Mouse (Mus musculus) forebrain, embryonic 16.5 days (tissue): ENCODE measurements around the gene Pirt. TPM values are rescaled to one million over a fixed set of nuclear protein-coding genes. Genes with fewer than 3 reads are reported as not detected.

Source experiments
- ATAC-seq: fragments of 200-750 bp; cut with Nextera tagmentation; 2 replicates; pipeline ENCODE4 v1.8.0; 2017; ENCODE audit warnings: mild to moderate bottlenecking, moderate library complexity
- H3K27ac ChIP-seq: fragments of 300-500 bp; sonication (generic); 2 replicates; pipeline ENCODE4 v1.5.1; 2014; ENCODE audit warnings: low read length, control low read depth
- H3K27me3 ChIP-seq: fragments of 300-500 bp; sonication (generic); replicated peaks from 2 replicates; pipeline ENCODE4 v1.6.1; 2014; ENCODE audit warnings: low read length; ENCODE audit not compliant: control insufficient read depth, insufficient read depth
- H3K36me3 ChIP-seq: fragments of 300-500 bp; sonication (generic); 2 replicates; pipeline ENCODE4 v1.6.1; 2014; ENCODE audit not compliant: control insufficient read depth, insufficient read depth
- H3K4me1 ChIP-seq: fragments of 300-500 bp; sonication (generic); replicated peaks from 2 replicates; pipeline ENCODE4 v1.6.1; 2014; ENCODE audit warnings: low read length; ENCODE audit not compliant: control insufficient read depth, insufficient read depth
- H3K4me2 ChIP-seq: fragments of 300-500 bp; sonication (generic); 2 replicates; pipeline ENCODE4 v1.6.1; 2014; ENCODE audit warnings: mild to moderate bottlenecking, low read length, control low read depth
- H3K4me3 ChIP-seq: fragments of 300-500 bp; sonication (generic); replicated peaks from 2 replicates; pipeline ENCODE4 v1.5.1; 2014; ENCODE audit warnings: mild to moderate bottlenecking, low read length, control low read depth
- H3K9ac ChIP-seq: fragments of 300-500 bp; sonication (generic); replicated peaks from 2 replicates; pipeline ENCODE4 v1.6.1; 2014; ENCODE audit warnings: low read depth, low read length, control low read depth
- H3K9me3 ChIP-seq: fragments of 300-500 bp; sonication (generic); 2 replicates; pipeline ENCODE4 v1.6.1; 2016; ENCODE audit warnings: low read length; ENCODE audit not compliant: control insufficient read depth
- WGBS: fragments of 180-500 bp; shearing (Covaris S2); extraction: QIAGEN DNeasy Blood & Tissue Kit; methylation state at CpG from one replicate; pipeline ENCODE4 v1.1.7; 2014; 5-methylcytosine and 5-hydroxymethylcytosine counted together
- polyA plus RNA-seq: library from polyadenylated mRNA; unstranded; fragments of >200 nt; fragmentation: Nextera tagmentation; extraction: Ambion mirVana; gene quantifications from 2 replicates; pipeline ENCODE4 v1.2.1, GENCODE M21; 2015

Gene Pirt
- polyA plus RNA-seq, 1 experiment from 2014 or later, result 0.15 TPM

GRCm38 (mm10) chr11:66968575-66968974 is 56.8 kb downstream of the Pirt start:
- Histone ChIP-seq H3K4me3 (no peak overlapping the region), H3K27me3 (no peaks in the 10 kb centered on the region), H3K9me3 (no peaks in the 10 kb centered on the region), H3K4me1 (no peaks in the 10 kb centered on the region), H3K27ac (no peak overlapping the region), H3K9ac (no peak overlapping the region), H3K36me3 (no peaks in the 10 kb centered on the region), H3K4me2 (no peak overlapping the region)
- 79% methylated on average over 1 of the region's 1 CpGs for WGBS
- no peak for ATAC-seq

- Histone ChIP-seq H3K27me3 (no peaks in the 10 kb centered on the region), H3K9me3 (peaks cover 8% of the 10 kb centered on the region), H3K9ac (no peak overlapping the region), H3K4me3 (no peak overlapping the region), H3K4me1 (no peaks in the 10 kb centered on the region), H3K27ac (no peak overlapping the region), H3K36me3 (no peaks in the 10 kb centered on the region), H3K4me2 (no peak overlapping the region)
- no peak for ATAC-seq
- WGBS, result 87% methylated on average over 3 of the region's 3 CpGs
Observed at GRCm38 (mm10) chr11:66973507-66973906, 61.7 kb downstream of the Pirt start.

GRCm38 (mm10) chr11:66975606-66976330 is 64.0 kb downstream of the Pirt start:
- no peak for ATAC-seq
- Histone ChIP-seq H3K9me3 (peaks cover 8% of the 10 kb centered on the region), H3K4me2 (no peak overlapping the region), H3K4me1 (no peaks in the 10 kb centered on the region), H3K27ac (no peak overlapping the region), H3K9ac (no peak overlapping the region), H3K4me3 (no peak overlapping the region), H3K27me3 (no peaks in the 10 kb centered on the region), H3K36me3 (no peaks in the 10 kb centered on the region)
- 94% methylated on average over 7 of the region's 7 CpGs for WGBS

Other genes starting within 250 kb of the Pirt start
- gene Tmem238l, start 44.7 kb downstream of the Pirt start, polyA plus RNA-seq, result not detected in 2 replicates
- 0.35 and 0.43 TPM in 2 replicates for gene Tmem220, start 113.2 kb downstream of the Pirt start, polyA plus RNA-seq
- 33.0 and 35.4 TPM in 2 replicates for gene Adprm, start 140.6 kb downstream of the Pirt start, polyA plus RNA-seq
- gene Sco1, start 140.7 kb downstream of the Pirt start, polyA plus RNA-seq, result 12.7 and 14.3 TPM in 2 replicates
- 0.09 and 0.36 TPM in 2 replicates for gene Myh3, start 166.3 kb downstream of the Pirt start, polyA plus RNA-seq